Mouse (Mus musculus) forebrain, embryonic 13.5 days (tissue): ENCODE results near the gene Sat2. TPM values are rescaled to one million over a fixed set of nuclear protein-coding genes. Genes with fewer than 3 reads are reported as not detected.

Experiments used
- ATAC-seq: fragments of 200-750 bp; cut with Nextera tagmentation; 2 replicates; pipeline ENCODE4 v1.8.0; 2017
- H3K27ac ChIP-seq: fragments of 300-500 bp; sonication (generic); 2 replicates; pipeline ENCODE4 v1.5.1; 2015; ENCODE audit warnings: inconsistent platforms, mild to moderate bottlenecking, moderate library complexity
- H3K27me3 ChIP-seq: fragments of 300-500 bp; sonication (generic); 2 replicates; pipeline ENCODE4 v1.6.1; 2015; ENCODE audit warnings: mild to moderate bottlenecking, inconsistent platforms
- H3K36me3 ChIP-seq: fragments of 300-500 bp; sonication (generic); 2 replicates; pipeline ENCODE4 v1.6.1; 2015; ENCODE audit warnings: mild to moderate bottlenecking, inconsistent platforms; ENCODE audit not compliant: poor library complexity, severe bottlenecking
- H3K4me1 ChIP-seq: fragments of 300-500 bp; sonication (generic); 2 replicates; pipeline ENCODE4 v1.6.1; 2015; ENCODE audit warnings: inconsistent platforms
- H3K4me2 ChIP-seq: fragments of 300-500 bp; sonication (generic); 2 replicates; pipeline ENCODE4 v1.6.1; 2015; ENCODE audit warnings: inconsistent platforms, mild to moderate bottlenecking, moderate library complexity
- H3K4me3 ChIP-seq: fragments of 300-500 bp; sonication (generic); 2 replicates; pipeline ENCODE4 v1.5.1; 2015; ENCODE audit warnings: mild to moderate bottlenecking, inconsistent platforms
- H3K9ac ChIP-seq: fragments of 300-500 bp; sonication (generic); 2 replicates; pipeline ENCODE4 v1.6.1; 2015; ENCODE audit warnings: mild to moderate bottlenecking, inconsistent platforms
- H3K9me3 ChIP-seq: fragments of 300-500 bp; sonication (generic); replicated peaks from 2 replicates; pipeline ENCODE4 v1.6.1; 2016; ENCODE audit warnings: inconsistent platforms
- WGBS: fragments of 180-500 bp; shearing (Covaris S2); methylation state at CpG from one replicate; pipeline ENCODE4 v1.1.7; 2015; 5-methylcytosine and 5-hydroxymethylcytosine counted together
- microRNA counts: library from miRNA; unstranded; fragments of <30 nt; microRNA quantifications from one replicate; lab custom pipeline; 2016
- microRNA-seq: library from miRNA; unstranded; fragments of <30 nt; microRNA quantifications from one replicate; pipeline ENCODE4, GENCODE M21; 2016
- polyA plus RNA-seq: library from polyadenylated mRNA; unstranded; fragments of >200 nt; fragmentation: Nextera tagmentation; extraction: Ambion mirVana; gene quantifications from 2 replicates; pipeline ENCODE4 v1.2.1, GENCODE M21; 2015

Sat2 gene
- polyA plus RNA-seq, 1 experiment from 2014 or later = 20.6 TPM

- peak overlapping the region; percentile 19; the same call in 1 of the 2 replicates for H3K27ac ChIP-seq
- no peak overlapping the region for H3K9ac ChIP-seq
- H3K9me3 ChIP-seq = no peaks in the 10 kb centered on the region
- H3K27me3 ChIP-seq = no peaks in the 10 kb centered on the region
- peaks cover 37% of the 10 kb centered on the region for H3K4me1 ChIP-seq
- no peak overlapping the region for H3K4me3 ChIP-seq
- no peak for ATAC-seq
- H3K4me2 ChIP-seq = no peak overlapping the region
- 75% methylated on average over 9 of the region's 9 CpGs for WGBS
- peaks cover 68% of the 10 kb centered on the region for H3K36me3 ChIP-seq
Measured at GRCm38 (mm10) chr11:69665457-69665960, 43.7 kb downstream of the Sat2 start.

DNA sequence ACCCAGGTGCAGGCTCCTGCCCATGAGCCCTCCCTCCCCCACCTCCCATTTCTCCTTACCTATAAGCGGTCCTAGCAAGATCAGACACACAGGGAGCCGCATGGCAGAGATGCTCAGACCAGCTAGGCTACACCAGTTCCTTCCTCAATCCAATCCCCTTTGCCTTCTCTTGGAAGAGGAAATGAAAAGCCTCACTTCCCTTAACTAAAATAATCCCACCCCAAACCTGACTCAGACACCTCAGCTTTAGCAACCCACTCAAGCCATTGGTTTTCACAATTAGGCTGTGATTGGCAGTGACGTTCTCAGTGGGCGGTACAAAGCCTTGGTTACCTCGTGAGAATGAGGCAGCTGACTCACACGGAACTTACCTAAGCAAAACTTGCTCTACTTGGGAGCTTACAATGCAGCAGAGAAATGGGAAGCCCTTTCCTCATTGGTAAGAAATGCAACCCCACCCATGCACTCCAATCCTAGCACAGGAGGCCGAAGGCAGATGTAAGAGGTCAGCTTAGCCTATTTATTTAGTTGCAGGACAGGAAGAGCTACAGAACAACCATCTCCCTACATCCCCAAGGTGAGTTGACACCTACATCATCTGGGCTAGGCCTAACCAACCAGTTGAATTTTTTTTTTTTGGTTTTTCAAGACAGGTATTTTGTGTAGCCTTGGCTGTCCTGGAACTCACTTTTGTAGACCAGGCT, 44.3 kb downstream of the Sat2 start, which contains the start of gene Cd68:
Gene Cd68 (minus strand): TSS at position 193 of the 704 bp plus-strand sequence.
- H3K4me1 ChIP-seq = peaks cover 38% of the 10 kb centered on the region
- peaks cover 72% of the 10 kb centered on the region for H3K36me3 ChIP-seq
- peak within 1 kb of the TSS; percentile 19; the same call in 1 of the 2 replicates for H3K27ac ChIP-seq
- H3K4me3 ChIP-seq = no peak within 1 kb of the TSS
- H3K9ac ChIP-seq = no peak within 1 kb of the TSS
- H3K4me2 ChIP-seq = no peak within 1 kb of the TSS
- H3K27me3 ChIP-seq = no peaks in the 10 kb centered on the region
- whole genome bisulfite sequencing = 33% methylated on average over 7 of the region's 7 CpGs
- ATAC-seq = no peak
- no peaks in the 10 kb centered on the region for H3K9me3 ChIP-seq

DNA sequence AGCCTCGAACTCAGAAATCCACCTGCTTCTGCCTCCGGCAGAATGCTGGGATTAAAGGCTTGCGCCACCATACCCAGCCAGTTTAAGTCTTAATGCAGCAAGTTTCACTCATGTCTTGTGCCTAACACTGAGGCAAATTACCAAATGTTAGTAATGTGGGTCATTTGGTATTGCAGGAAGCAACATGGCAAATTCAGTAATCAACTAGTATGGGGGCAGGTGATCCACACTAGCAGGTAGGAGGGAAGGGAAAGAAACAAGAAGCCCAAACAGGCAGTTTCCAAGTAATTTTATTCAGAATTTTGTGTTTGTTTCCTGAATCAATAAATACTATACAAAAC, 44.8 kb downstream of the Sat2 start:
- WGBS = 83% methylated on average over 3 of the region's 3 CpGs
- H3K36me3 ChIP-seq = peaks cover 72% of the 10 kb centered on the region

GRCm38 (mm10) chr11:69670786-69671725, 49.2 kb downstream of the Sat2 start:
- no peaks in the 10 kb centered on the region for H3K9me3 ChIP-seq
- peaks cover 74% of the 10 kb centered on the region for H3K36me3 ChIP-seq
- H3K27me3 ChIP-seq = no peaks in the 10 kb centered on the region
- ATAC-seq = peak; percentile 73
- H3K9ac ChIP-seq = peak overlapping the region; percentile 100
- H3K4me1 ChIP-seq = peaks cover 31% of the 10 kb centered on the region
- H3K4me3 ChIP-seq = peak overlapping the region; percentile 100
- H3K4me2 ChIP-seq = peak overlapping the region; percentile 97
- under 1% methylated on average over 50 of the region's 61 CpGs for WGBS
- peak overlapping the region; percentile 98 for H3K27ac ChIP-seq

More for the DNA sequence above, 44.8 kb downstream of the Sat2 start:
- Histone ChIP-seq H3K4me2 (no peak overlapping the region), H3K4me3 (no peak overlapping the region), H3K27ac (no peak overlapping the region), H3K27me3 (no peaks in the 10 kb centered on the region), H3K9ac (no peak overlapping the region), H3K9me3 (no peaks in the 10 kb centered on the region), H3K4me1 (peaks cover 32% of the 10 kb centered on the region)
- ATAC-seq = no peak

DNA sequence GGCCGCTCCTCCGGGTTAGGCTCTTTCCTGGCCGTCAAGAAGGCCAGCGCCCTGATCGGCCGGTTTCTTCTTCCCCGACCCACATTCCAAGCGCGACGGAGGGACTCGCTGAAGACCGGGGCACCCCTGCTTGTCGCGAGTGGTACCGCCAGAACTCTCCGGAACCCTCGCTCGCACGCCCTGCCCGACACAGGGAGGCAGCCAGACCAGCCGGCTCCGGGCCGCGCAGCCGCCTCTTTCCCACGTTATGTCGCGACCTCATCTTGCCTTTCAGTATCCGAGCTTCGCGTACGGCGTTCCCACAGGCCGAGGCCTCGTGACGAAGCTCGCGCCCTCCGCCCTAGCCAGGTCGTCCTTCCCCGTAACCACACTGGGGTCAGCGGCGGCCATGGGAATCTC, 49.9 kb downstream of the Sat2 start:
- peak overlapping the region; percentile 100 for H3K9ac ChIP-seq
- peak; percentile 6; the same call in 1 of the 2 replicates for ATAC-seq

GRCm38 (mm10) chr11:69672211-69672706, 50.4 kb downstream of the Sat2 start, which contains the start of gene Eif4a1:
TSS of gene Eif4a1 (minus strand) at chr11:69672423.
- Histone ChIP-seq H3K9ac (peak within 1 kb of the TSS; percentile 100), H3K27ac (peak within 1 kb of the TSS; percentile 98), H3K27me3 (no peaks in the 10 kb centered on the region), H3K4me2 (peak within 1 kb of the TSS; percentile 97), H3K4me1 (peaks cover 31% of the 10 kb centered on the region), H3K9me3 (no peaks in the 10 kb centered on the region), H3K4me3 (peak within 1 kb of the TSS; percentile 100), H3K36me3 (peaks cover 75% of the 10 kb centered on the region)
- ATAC-seq = peak; percentile 97
- WGBS = under 1% methylated on average over 36 of the region's 36 CpGs

More for the DNA sequence above, 49.9 kb downstream of the Sat2 start:
- peak overlapping the region; percentile 98 for H3K27ac ChIP-seq
- WGBS = under 1% methylated on average over 43 of the region's 43 CpGs
- no peaks in the 10 kb centered on the region for H3K9me3 ChIP-seq
- peaks cover 31% of the 10 kb centered on the region for H3K4me1 ChIP-seq
- peak overlapping the region; percentile 97 for H3K4me2 ChIP-seq
- H3K4me3 ChIP-seq = peak overlapping the region; percentile 100
- peaks cover 74% of the 10 kb centered on the region for H3K36me3 ChIP-seq
- no peaks in the 10 kb centered on the region for H3K27me3 ChIP-seq

MicroRNAs within 50 kb of the gene (microRNA counts, 519-probe panel; counts per million panel counts)
- microRNA mmu-miR-1934 (lab: Ali Mortazavi, UCI) (177 counts per million, percentile 53 among the panel's probes with 10 or more counts), microRNA mmu-miR-467f (lab: Ali Mortazavi, UCI) (2,231 counts per million, percentile 59 among the panel's probes with 10 or more counts)

Small RNA genes within 50 kb of the gene (microRNA-seq; reads per million reads assigned to microRNA genes)
- 5.1 reads per million, percentile 15 among the genes with 10 or more reads in this experiment for gene Mir1934
- gene Mir467f = not detected

Other genes starting within 250 kb of the Sat2 start
- gene Naa38, start 226.5 kb upstream of the Sat2 start, polyA plus RNA-seq = 100.0 and 108 TPM in 2 replicates
- 45.9 and 48.6 TPM in 2 replicates for gene Cyb5d1, start 226.4 kb upstream of the Sat2 start, polyA plus RNA-seq
- gene Tmem88, start 223.8 kb upstream of the Sat2 start, polyA plus RNA-seq = 6.3 and 6.6 TPM in 2 replicates
- gene Kdm6b, start 208.3 kb upstream of the Sat2 start, polyA plus RNA-seq = 55.4 and 59.3 TPM in 2 replicates
- gene Dnah2, start 72.9 kb upstream of the Sat2 start, polyA plus RNA-seq = 1.7 and 2.0 TPM in 2 replicates
- gene Efnb3, start 61.8 kb upstream of the Sat2 start, polyA plus RNA-seq = 63.1 and 72.0 TPM in 2 replicates
- gene Wrap53, start 41.8 kb upstream of the Sat2 start, polyA plus RNA-seq = 32.0 and 35.1 TPM in 2 replicates
- gene Trp53, start 41.7 kb upstream of the Sat2 start, polyA plus RNA-seq = 119 and 129 TPM in 2 replicates
- 12.7 and 14.0 TPM in 2 replicates for gene Atp1b2, start 16.1 kb upstream of the Sat2 start, polyA plus RNA-seq
- gene Shbg, start 4.1 kb upstream of the Sat2 start, polyA plus RNA-seq = not detected in 2 replicates
- 38.7 and 42.2 TPM in 2 replicates for gene Fxr2, start 11.0 kb downstream of the Sat2 start, polyA plus RNA-seq
- not detected in 2 replicates for gene Sox15, start 33.3 kb downstream of the Sat2 start, polyA plus RNA-seq
- gene Mpdu1, start 40.6 kb downstream of the Sat2 start, polyA plus RNA-seq = 89.4 and 95.2 TPM in 2 replicates
- 4.4 and 5.2 TPM in 2 replicates for gene Cd68, start 44.1 kb downstream of the Sat2 start, polyA plus RNA-seq
- 654 and 701 TPM in 2 replicates for gene Eif4a1, start 50.4 kb downstream of the Sat2 start, polyA plus RNA-seq
- gene Senp3, start 60.1 kb downstream of the Sat2 start, polyA plus RNA-seq = 93.7 and 99.6 TPM in 2 replicates
- gene Tnfsf13, start 63.8 kb downstream of the Sat2 start, polyA plus RNA-seq = 0.15 and 0.43 TPM in 2 replicates
- 1.00 and 1.1 TPM in 2 replicates for gene Tnfsf12, start 73.8 kb downstream of the Sat2 start, polyA plus RNA-seq
- gene Tnfsfm13, start 74.1 kb downstream of the Sat2 start, polyA plus RNA-seq = 0.45 and 0.87 TPM in 2 replicates
- 23.2 and 24.1 TPM in 2 replicates for gene Polr2a, start 136.6 kb downstream of the Sat2 start, polyA plus RNA-seq
- 0.26 and 0.58 TPM in 2 replicates for gene Slc35g3, start 139.9 kb downstream of the Sat2 start, polyA plus RNA-seq
- 1.6 and 1.8 TPM in 2 replicates for gene Zbtb4, start 143.9 kb downstream of the Sat2 start, polyA plus RNA-seq
- 1.5 TPM in 2 replicates for gene Chrnb1, start 173.9 kb downstream of the Sat2 start, polyA plus RNA-seq
- gene Fgf11, start 179.8 kb downstream of the Sat2 start, polyA plus RNA-seq = 3.3 and 3.8 TPM in 2 replicates
- 0.39 and 1.00 TPM in 2 replicates for gene Tmem102, start 183.6 kb downstream of the Sat2 start, polyA plus RNA-seq
- not detected in 2 replicates for gene Gm39566, start 193.3 kb downstream of the Sat2 start, polyA plus RNA-seq
- not detected in 2 replicates for gene Spem2, start 196.4 kb downstream of the Sat2 start, polyA plus RNA-seq
- gene Spem1, start 200.2 kb downstream of the Sat2 start, polyA plus RNA-seq = 0.37 and 0.52 TPM in 2 replicates
- 16.6 and 17.0 TPM in 2 replicates for gene Nlgn2, start 215.8 kb downstream of the Sat2 start, polyA plus RNA-seq
- gene Tmem256, start 216.5 kb downstream of the Sat2 start, polyA plus RNA-seq = 340 and 360 TPM in 2 replicates
- gene Plscr3, start 224.4 kb downstream of the Sat2 start, polyA plus RNA-seq = 44.1 and 45.4 TPM in 2 replicates
- 0.09 and 0.20 TPM in 2 replicates for gene Tnk1, start 236.7 kb downstream of the Sat2 start, polyA plus RNA-seq